Mouse (Mus musculus) embryonic facial prominence, embryonic 13.5 days (tissue): ENCODE results near the gene Ubtf. TPM values are rescaled to one million over a fixed set of nuclear protein-coding genes. Genes with fewer than 3 reads are reported as not detected.
A peak's percentile ranks its signal among the peaks of the same experiment; 100 is the strongest.

Source experiments
- ATAC-seq: fragments of 200-750 bp; cut with Nextera tagmentation; 2 replicates; pipeline ENCODE4 v1.8.0; 2017; ENCODE audit warnings: low read depth; ENCODE audit not compliant: insufficient number of reproducible peaks, insufficient read depth, low FRiP score, low TSS enrichment
- H3K27ac ChIP-seq: fragments of 300-500 bp; sonication (generic); 2 replicates; pipeline ENCODE4 v1.5.1; 2015; ENCODE audit warnings: moderate library complexity, mild to moderate bottlenecking, inconsistent platforms
- H3K27me3 ChIP-seq: fragments of 300-500 bp; sonication (generic); 2 replicates; pipeline ENCODE4 v1.6.1; 2015; ENCODE audit warnings: mild to moderate bottlenecking, inconsistent platforms
- H3K36me3 ChIP-seq: fragments of 300-500 bp; sonication (generic); 2 replicates; pipeline ENCODE4 v1.6.1; 2015; ENCODE audit warnings: mild to moderate bottlenecking, inconsistent platforms
- H3K4me1 ChIP-seq: fragments of 300-500 bp; sonication (generic); 2 replicates; pipeline ENCODE4 v1.6.1; 2015; ENCODE audit warnings: inconsistent platforms
- H3K4me2 ChIP-seq: fragments of 300-500 bp; sonication (generic); 2 replicates; pipeline ENCODE4 v1.6.1; 2015; ENCODE audit warnings: moderate library complexity, mild to moderate bottlenecking, inconsistent platforms
- H3K4me3 ChIP-seq: fragments of 300-500 bp; sonication (generic); 2 replicates; pipeline ENCODE4 v1.5.1; 2015; ENCODE audit warnings: mild to moderate bottlenecking, inconsistent platforms
- H3K9ac ChIP-seq: fragments of 300-500 bp; sonication (generic); 2 replicates; pipeline ENCODE4 v1.6.1; 2015; ENCODE audit warnings: mild to moderate bottlenecking, inconsistent platforms
- H3K9me3 ChIP-seq: fragments of 300-500 bp; sonication (generic); 2 replicates; pipeline ENCODE4 v1.6.1; 2016; ENCODE audit warnings: inconsistent platforms
- WGBS: fragments of 180-500 bp; shearing (Covaris S2); methylation state at CpG from one replicate; pipeline ENCODE4 v1.1.7; 2015; ENCODE audit warnings: mixed read lengths; 5-methylcytosine and 5-hydroxymethylcytosine counted together
- polyA plus RNA-seq: library from polyadenylated mRNA; unstranded; fragments of >200 nt; fragmentation: Nextera tagmentation; extraction: Ambion mirVana; gene quantifications from 2 replicates; pipeline ENCODE4 v1.2.1, GENCODE M21; 2015

Ubtf gene
- polyA plus RNA-seq, 1 experiment from 2014 or later = 88.5 TPM

DNA sequence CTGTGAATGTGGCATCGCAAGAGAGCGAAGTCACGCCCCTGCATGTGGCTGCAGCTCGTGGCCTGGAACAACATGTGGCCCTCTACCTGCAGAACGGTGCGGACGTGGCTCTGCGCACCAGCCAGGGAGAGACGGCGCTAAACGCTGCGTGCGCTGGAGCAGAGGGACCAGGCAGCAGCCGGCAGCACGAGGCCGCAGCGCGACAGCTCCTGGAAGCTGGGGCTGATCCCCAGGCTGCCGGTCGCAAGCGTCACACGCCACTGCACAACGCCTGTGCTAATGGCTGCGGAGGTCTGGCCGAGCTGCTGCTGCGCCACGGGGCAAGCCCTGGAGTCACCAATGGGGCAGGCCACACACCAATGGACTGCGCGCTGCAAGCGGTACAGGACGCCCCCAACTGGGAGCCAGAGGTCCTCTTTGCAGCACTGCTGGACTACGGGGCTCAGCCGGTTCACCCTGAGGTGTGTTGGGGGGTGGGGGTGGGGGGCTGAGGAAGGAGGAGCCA lies 43.1 kb downstream of the Ubtf start:
- WGBS = 1% methylated on average over 33 of the region's 33 CpGs
- Histone ChIP-seq H3K27me3 (peaks cover 13% of the 10 kb centered on the region), H3K9me3 (no peaks in the 10 kb centered on the region), H3K27ac (no peak overlapping the region; the same call in 1 of the 2 replicates), H3K9ac (peak overlapping the region; percentile 77), H3K4me3 (peak overlapping the region; percentile 46), H3K4me1 (peaks cover 13% of the 10 kb centered on the region), H3K36me3 (no peaks in the 10 kb centered on the region), H3K4me2 (peak overlapping the region; percentile 91)
- peak; percentile 60; the same call in 1 of the 2 replicates for ATAC-seq

DNA sequence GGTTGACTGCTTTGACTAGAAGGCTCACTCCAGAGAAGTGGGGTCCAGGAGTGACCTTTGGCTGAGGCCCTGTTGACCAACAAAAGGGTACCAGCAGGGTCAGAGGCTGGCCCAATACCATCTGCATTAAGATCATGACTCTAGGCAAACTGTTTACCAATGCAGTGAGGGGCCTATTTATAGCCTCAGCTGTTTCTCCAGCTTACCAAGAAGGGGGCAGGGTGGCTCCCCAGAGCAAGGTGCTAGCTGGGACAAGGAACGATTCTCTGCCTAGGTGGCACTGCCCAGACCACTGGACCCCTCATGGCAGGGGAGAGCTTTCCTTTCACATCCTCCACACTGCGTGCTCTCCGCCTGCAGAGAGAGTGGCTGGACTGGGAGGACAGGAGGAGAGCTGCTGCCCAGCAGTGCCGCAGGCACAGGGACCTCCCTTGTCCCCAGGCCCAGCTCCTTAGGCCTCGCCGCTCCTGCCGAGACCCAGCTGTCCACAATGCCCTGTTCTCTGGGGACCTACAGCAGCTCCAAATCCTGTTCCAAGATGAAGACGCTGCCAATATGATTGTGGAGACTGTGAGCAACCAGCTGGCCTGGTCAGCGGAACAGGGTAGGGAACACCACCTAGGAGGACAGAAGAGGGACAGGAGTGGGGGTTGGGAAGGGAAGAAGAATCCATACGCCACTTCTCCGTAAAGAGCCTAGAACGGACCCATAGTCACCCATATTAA lies 50.9 kb downstream of the Ubtf start, which contains the start of gene Asb16:
Asb16 (plus strand) TSS at position 224 of the 725 bp plus-strand sequence.
- Histone ChIP-seq H3K27me3 (no peaks in the 10 kb centered on the region), H3K4me1 (peaks cover 9% of the 10 kb centered on the region), H3K9ac (no peak within 1 kb of the TSS), H3K9me3 (no peaks in the 10 kb centered on the region), H3K36me3 (peaks cover 6% of the 10 kb centered on the region; the same call in 1 of the 2 replicates), H3K4me3 (no peak within 1 kb of the TSS), H3K4me2 (no peak within 1 kb of the TSS), H3K27ac (no peak within 1 kb of the TSS)
- ATAC-seq = no peak
- WGBS = 89% methylated on average over 12 of the region's 12 CpGs

DNA sequence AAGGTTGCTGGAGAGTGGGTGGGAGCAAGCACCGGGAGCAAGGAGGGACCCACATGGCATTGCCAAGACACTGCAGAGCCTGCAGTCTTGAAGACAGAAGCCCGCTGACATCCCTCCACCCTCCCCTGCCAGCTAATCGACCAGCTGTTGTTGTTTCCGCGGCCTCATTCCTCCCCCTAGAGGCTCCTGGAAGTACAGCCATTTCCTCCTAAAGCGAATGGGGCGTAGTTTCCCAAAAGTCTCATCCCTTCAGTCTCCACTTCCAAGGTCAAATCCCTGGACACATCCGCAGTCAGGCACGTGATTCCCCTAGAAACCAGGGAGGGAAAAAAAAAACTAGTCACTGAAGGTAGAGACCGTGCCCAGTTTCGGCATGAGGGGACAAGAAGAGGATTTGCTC lies 52.1 kb downstream of the Ubtf start:
- WGBS = 6% methylated on average over 11 of the region's 11 CpGs
- peaks cover 9% of the 10 kb centered on the region for H3K4me1 ChIP-seq
- no peak for ATAC-seq
- no peaks in the 10 kb centered on the region for H3K27me3 ChIP-seq
- H3K36me3 ChIP-seq = peaks cover 14% of the 10 kb centered on the region
- H3K4me3 ChIP-seq = no peak overlapping the region
- no peaks in the 10 kb centered on the region for H3K9me3 ChIP-seq
- no peak overlapping the region for H3K27ac ChIP-seq
- H3K9ac ChIP-seq = peak overlapping the region; percentile 58; the same call in 1 of the 2 replicates
- peak overlapping the region; percentile 33 for H3K4me2 ChIP-seq

DNA sequence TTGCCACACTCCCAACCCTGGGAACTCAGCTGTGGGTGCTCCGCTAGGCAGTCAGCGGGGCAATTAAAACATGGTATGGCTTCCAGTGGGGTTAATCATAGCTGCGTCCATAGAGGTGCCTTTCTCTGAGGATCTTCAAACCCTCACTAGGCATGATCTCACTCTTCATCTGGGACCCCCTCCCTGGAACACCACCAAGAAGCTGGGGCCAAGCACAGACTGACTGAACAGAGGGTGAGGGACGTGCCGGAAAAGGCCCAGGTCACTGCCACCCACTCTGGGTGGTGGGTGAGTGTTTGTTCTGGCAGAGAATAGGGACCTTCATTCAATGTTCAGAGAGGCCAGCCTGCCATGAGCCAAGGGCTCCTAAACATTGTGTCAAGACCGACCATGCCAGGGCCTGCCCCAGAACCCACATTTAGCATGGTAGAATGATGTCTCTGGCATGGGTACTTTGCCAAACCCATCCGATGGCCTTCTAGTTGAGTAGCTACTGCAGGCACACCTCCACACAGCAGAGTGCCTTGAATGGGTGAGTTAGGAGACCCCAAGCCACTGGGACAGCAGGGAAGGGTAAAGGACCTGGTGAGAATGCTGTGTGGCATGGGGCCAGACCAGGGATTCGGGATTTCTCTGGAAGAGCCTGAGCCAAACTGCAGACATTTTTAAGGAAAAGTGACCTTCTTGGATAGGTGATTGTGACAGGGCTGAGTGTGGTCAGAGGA lies 52.7 kb downstream of the Ubtf start:
- H3K27me3 ChIP-seq = no peaks in the 10 kb centered on the region
- no peaks in the 10 kb centered on the region for H3K9me3 ChIP-seq
- peak overlapping the region; percentile 33 for H3K4me2 ChIP-seq
- WGBS = 84% methylated on average over 8 of the region's 8 CpGs
- H3K9ac ChIP-seq = peak overlapping the region; percentile 58
- peaks cover 9% of the 10 kb centered on the region for H3K4me1 ChIP-seq
- H3K4me3 ChIP-seq = no peak overlapping the region
- H3K36me3 ChIP-seq = peaks cover 20% of the 10 kb centered on the region
- no peak overlapping the region for H3K27ac ChIP-seq
- ATAC-seq = no peak

DNA sequence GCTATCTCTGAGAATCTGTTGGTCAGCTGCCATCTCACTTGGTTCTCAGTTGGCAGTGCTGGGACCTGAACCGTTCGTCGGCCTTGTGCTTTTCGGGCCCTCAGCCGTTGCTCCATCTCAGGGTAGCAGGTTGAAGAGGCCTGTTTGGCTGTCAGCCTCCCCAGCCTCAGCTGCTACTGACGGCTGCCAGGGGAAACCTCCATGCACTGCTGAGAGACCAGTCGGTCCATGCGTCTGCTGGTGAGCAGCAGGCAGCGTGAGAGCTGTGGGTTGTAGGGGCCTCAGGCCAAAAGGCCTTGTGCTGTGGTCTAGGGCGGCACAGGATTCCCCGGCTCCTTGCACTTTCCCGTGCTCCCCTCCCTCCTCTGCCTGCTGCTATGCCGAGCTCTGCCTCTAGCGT lies 53.7 kb downstream of the Ubtf start:
- H3K27me3 ChIP-seq = no peaks in the 10 kb centered on the region
- no peaks in the 10 kb centered on the region for H3K9me3 ChIP-seq
- H3K4me1 ChIP-seq = peaks cover 9% of the 10 kb centered on the region
- no peak overlapping the region for H3K4me2 ChIP-seq
- H3K27ac ChIP-seq = no peak overlapping the region
- WGBS = 59% methylated on average over 14 of the region's 14 CpGs
- no peak for ATAC-seq
- H3K9ac ChIP-seq = no peak overlapping the region
- H3K4me3 ChIP-seq = no peak overlapping the region
- peaks cover 25% of the 10 kb centered on the region for H3K36me3 ChIP-seq

DNA sequence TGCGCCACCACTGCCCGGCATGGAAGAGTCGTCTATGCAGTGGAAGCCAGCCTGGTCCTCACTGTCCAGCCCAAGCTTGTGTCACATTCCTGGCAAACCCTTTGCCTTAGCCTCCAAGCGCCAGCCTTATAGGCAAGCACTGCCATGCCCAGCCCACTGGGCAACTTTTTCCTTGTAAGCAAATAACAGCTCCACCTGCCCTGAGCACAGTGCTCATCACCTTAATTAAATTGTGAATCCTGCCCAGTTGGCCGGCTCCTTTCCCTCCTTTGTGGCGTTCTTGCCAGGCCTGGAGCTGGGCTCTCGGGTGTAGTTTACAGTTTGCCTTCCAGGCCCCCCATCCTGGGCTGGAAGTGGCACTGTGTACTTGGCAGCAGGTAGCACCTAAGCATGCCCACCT lies 56.3 kb downstream of the Ubtf start:
- H3K4me2 ChIP-seq = no peak overlapping the region
- no peak for ATAC-seq
- 91% methylated on average over 7 of the region's 7 CpGs for WGBS
- H3K4me1 ChIP-seq = peaks cover 9% of the 10 kb centered on the region
- no peaks in the 10 kb centered on the region for H3K9me3 ChIP-seq
- H3K27me3 ChIP-seq = no peaks in the 10 kb centered on the region
- peaks cover 48% of the 10 kb centered on the region for H3K36me3 ChIP-seq
- no peak overlapping the region for H3K27ac ChIP-seq
- no peak overlapping the region for H3K4me3 ChIP-seq
- H3K9ac ChIP-seq = 0 out of 2 replicates have a peak overlapping the region, but pooled peaks have one; percentile 36

DNA sequence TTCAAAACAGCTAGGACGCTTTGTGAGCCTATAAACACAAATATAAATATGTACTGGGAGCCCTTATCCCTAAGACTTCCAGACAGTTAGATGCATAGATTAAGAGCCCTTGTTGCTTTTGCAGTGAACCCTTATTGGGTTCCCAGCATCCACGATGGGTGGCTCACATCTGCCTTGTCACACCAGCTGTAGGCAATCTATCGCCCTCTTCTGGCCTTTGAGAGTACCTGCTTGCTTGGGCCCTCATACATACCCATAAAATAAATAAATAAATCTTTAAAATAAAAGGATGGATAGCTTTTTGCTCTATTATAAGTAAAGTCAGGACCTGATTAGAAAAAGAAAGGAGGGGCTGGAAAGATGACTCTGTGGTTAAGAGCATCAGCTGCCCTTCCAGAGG lies 61.0 kb downstream of the Ubtf start:
- no peak overlapping the region for H3K4me3 ChIP-seq
- H3K4me2 ChIP-seq = no peak overlapping the region
- H3K4me1 ChIP-seq = peaks cover 19% of the 10 kb centered on the region
- no peaks in the 10 kb centered on the region for H3K27me3 ChIP-seq
- H3K27ac ChIP-seq = no peak overlapping the region
- no peaks in the 10 kb centered on the region for H3K9me3 ChIP-seq
- 87% methylated on average over 3 of the region's 3 CpGs for WGBS
- H3K9ac ChIP-seq = no peak overlapping the region
- no peak for ATAC-seq
- peaks cover 70% of the 10 kb centered on the region for H3K36me3 ChIP-seq

DNA sequence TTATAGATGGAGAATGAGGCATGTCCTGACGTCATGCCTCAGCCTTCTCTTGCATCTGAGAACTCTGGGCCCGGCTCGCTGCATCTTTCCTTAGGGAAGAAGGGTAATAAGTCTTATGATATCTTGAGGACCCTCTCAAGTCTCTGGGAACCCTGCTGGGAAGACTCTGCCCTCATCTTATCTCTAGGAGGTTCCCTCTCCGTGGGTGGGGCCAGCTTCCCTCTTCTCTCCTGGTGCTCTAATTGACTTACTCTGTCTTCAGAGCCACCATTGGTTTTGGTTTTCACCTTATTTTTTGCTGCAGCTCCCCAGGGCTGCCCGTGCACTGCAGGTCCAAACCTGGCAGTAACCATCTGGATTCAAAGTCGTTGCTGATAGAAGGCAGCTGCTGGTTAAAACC lies 61.4 kb downstream of the Ubtf start:
- Histone ChIP-seq H3K9me3 (no peaks in the 10 kb centered on the region), H3K4me3 (no peak overlapping the region), H3K27ac (no peak overlapping the region), H3K4me2 (no peak overlapping the region), H3K4me1 (peaks cover 19% of the 10 kb centered on the region), H3K27me3 (no peaks in the 10 kb centered on the region), H3K9ac (no peak overlapping the region), H3K36me3 (peaks cover 66% of the 10 kb centered on the region)
- ATAC-seq = no peak
- 83% methylated on average over 6 of the region's 6 CpGs for WGBS

DNA sequence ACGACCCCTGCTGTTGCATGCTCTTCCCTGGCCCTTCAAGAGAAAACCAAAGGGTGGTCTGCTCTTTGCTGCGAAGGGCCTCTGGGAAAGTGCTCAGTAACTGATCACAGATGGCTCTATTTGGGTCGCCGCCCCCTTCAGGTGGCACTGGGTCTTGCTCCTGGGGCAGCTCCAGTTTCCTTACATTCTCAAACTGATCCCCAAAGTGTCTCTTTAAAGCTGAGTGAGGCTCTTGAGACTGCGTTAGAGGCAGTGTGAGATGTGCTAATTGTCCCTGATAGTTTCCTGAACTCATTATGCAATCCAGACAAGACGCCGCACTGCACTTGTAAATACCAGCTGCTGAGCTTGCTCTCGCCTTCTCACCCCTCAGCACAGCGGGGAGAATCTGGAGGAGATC lies 62.0 kb downstream of the Ubtf start:
- H3K27me3 ChIP-seq = no peaks in the 10 kb centered on the region
- no peak for ATAC-seq
- H3K4me3 ChIP-seq = no peak overlapping the region
- no peaks in the 10 kb centered on the region for H3K9me3 ChIP-seq
- peak overlapping the region; percentile 58; the same call in 1 of the 2 replicates for H3K9ac ChIP-seq
- H3K4me1 ChIP-seq = peaks cover 19% of the 10 kb centered on the region
- WGBS = 31% methylated on average over 9 of the region's 9 CpGs
- H3K4me2 ChIP-seq = peak overlapping the region; percentile 28
- H3K27ac ChIP-seq = peak overlapping the region; percentile 63; the same call in 1 of the 2 replicates
- H3K36me3 ChIP-seq = peaks cover 63% of the 10 kb centered on the region
